ENCODE assay signal across 27 mouse cellular contexts in genomic region chr3:96015681-96016080, GRCm38 (mm10).
"Had no signal": no experiment of that assay in that cellular context is flagged by ENCODE, and none has a peak within 500 bp of the region (broad histone marks: within the 10 kb centered on the region; RNA-seq: fewer than 3 reads in every experiment).

No protein-coding gene starts in this region.

- H3K9ac ChIP-seq: embryonic facial prominence, embryonic 12.5 days; embryonic facial prominence, embryonic 13.5 days; embryonic facial prominence, embryonic 15.5 days; forebrain, embryonic 12.5 days; forebrain, embryonic 13.5 days; forebrain, embryonic 15.5 days; forebrain, postnatal 0 days had no signal

- H3K36me3 ChIP-seq: embryonic facial prominence, embryonic 12.5 days; forebrain, embryonic 15.5 days had no signal

- DNase-seq: cerebellum, adult 18-20 months; cerebellum, adult 2 months; cerebellum, adult 8-10 months; cerebellum, adult 9-10 months; cerebellum, adult 9-11 months; cerebellum, postnatal 10 days; cerebellum, postnatal 14 days; cerebellum, postnatal 36 days; embryo, embryonic 11 days; forebrain, postnatal 0 days; gastrocnemius, adult 2 months; gastrocnemius, postnatal 10 days; gastrocnemius, postnatal 14 days; gastrocnemius, postnatal 25 days; gastrocnemius, postnatal 36 days; heart, adult 11 months had no signal

- H3K4me3 ChIP-seq: embryonic facial prominence, embryonic 10.5 days; embryonic facial prominence, embryonic 12.5 days; embryonic facial prominence, embryonic 13.5 days; embryonic facial prominence, embryonic 15.5 days; erythroblast, embryonic 14.5 days; forebrain, embryonic 10.5 days; forebrain, embryonic 12.5 days; forebrain, embryonic 13.5 days; forebrain, embryonic 15.5 days; gastrocnemius, adult 2 months had no signal

- H3K27ac ChIP-seq: embryonic facial prominence, embryonic 10.5 days; embryonic facial prominence, embryonic 12.5 days; embryonic facial prominence, embryonic 13.5 days; embryonic facial prominence, embryonic 15.5 days; forebrain, embryonic 10.5 days; forebrain, embryonic 12.5 days; forebrain, embryonic 13.5 days; forebrain, embryonic 15.5 days; gastrocnemius, adult 2 months had no signal

- H3K9me3 ChIP-seq: embryonic facial prominence, embryonic 10.5 days; embryonic facial prominence, embryonic 12.5 days; embryonic facial prominence, embryonic 13.5 days; embryonic facial prominence, embryonic 15.5 days; forebrain, embryonic 10.5 days; forebrain, embryonic 12.5 days; forebrain, embryonic 13.5 days; forebrain, embryonic 15.5 days had no signal

- H3K4me1 ChIP-seq: embryonic facial prominence, embryonic 10.5 days; embryonic facial prominence, embryonic 12.5 days; embryonic facial prominence, embryonic 13.5 days; embryonic facial prominence, embryonic 15.5 days; forebrain, embryonic 12.5 days; forebrain, embryonic 13.5 days; forebrain, embryonic 15.5 days had no signal

- H3K4me2 ChIP-seq: embryonic facial prominence, embryonic 12.5 days; embryonic facial prominence, embryonic 13.5 days; embryonic facial prominence, embryonic 15.5 days; forebrain, embryonic 12.5 days; forebrain, embryonic 13.5 days; forebrain, embryonic 15.5 days had no signal

- H3K27me3 ChIP-seq: embryonic facial prominence, embryonic 12.5 days; embryonic facial prominence, embryonic 13.5 days; embryonic facial prominence, embryonic 15.5 days; forebrain, embryonic 12.5 days; forebrain, embryonic 13.5 days; forebrain, embryonic 15.5 days had no signal

- ATAC-seq: forebrain, embryonic 13.5 days; forebrain, embryonic 14.5 days; forebrain, embryonic 15.5 days; forebrain, embryonic 16.5 days; forebrain, postnatal 0 days had no signal
